Mouse (Mus musculus) CH12F3 (cell line): ENCODE data around the gene H6pd.

ENCODE experiments used
- in situ Hi-C: fragments of 300-500 bp; cut with MboI; formaldehyde crosslinking; loops from 2 replicates; pipeline ENCODE4 v1.14.3; 2020; ENCODE audit warnings: low sequenced_read_pairs

Gene H6pd

DNA sequence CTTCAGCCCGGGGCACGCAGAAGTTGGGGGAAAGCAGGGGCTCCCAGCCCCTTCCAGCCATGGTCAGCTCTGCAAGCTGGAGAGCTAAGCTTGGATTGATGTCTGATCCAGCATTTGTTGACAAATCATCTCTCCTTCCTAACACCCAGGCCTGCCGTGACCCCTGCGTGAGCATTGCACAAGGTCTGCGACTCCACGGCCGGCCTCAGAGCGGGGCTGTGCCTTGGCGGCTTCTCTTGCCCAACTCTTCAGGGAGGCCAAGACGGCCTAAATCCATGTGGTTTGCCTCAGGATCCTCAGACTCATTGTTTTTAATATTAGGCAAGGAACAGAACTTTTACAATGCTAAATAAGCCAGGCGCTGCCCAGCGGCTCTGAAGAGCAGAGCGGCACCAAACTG, 57.6 kb downstream of the H6pd start:
- in situ Hi-C loops: no loop called here

DNA sequence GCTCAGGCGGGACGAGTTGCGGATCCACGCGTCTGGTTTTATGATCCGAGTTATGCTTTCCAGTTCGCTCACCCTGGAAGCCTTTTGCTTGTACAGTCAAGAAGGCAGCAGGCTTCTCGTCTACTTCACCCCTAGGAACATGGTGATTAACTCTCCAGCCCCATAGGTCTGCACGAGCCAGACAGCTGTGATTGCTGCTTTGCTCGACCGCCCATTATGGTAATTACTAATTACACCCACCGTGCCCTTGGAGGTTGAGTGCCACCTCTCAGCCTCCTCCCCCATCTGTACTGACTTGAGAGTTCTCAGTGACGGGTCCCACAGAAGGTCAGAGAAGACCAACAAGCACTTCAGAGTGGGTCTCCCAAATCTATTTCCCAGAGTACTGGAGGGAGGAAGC, 59.1 kb downstream of the H6pd start:
- in situ Hi-C loops: no loop called here

DNA sequence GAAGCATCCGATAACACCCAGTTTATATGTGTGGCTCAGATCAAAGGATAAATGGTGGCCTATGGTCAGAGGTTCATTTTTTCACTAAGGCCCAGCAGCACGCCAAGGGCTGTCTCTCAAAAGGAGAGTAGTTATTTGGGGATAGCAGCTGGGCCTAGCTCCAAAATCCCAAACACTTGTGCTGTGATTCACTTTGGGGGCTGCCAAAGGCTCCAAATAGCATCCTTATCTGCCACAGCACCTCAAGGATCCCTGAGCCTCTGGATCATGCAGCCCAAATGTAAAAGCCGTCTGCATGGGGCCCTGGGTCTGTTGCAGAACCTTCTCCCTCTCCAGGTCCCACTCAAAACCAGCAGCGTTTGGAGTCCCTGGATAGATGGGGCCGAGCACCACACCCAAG, 60.7 kb downstream of the H6pd start:
- in situ Hi-C loops: no loop called here

DNA sequence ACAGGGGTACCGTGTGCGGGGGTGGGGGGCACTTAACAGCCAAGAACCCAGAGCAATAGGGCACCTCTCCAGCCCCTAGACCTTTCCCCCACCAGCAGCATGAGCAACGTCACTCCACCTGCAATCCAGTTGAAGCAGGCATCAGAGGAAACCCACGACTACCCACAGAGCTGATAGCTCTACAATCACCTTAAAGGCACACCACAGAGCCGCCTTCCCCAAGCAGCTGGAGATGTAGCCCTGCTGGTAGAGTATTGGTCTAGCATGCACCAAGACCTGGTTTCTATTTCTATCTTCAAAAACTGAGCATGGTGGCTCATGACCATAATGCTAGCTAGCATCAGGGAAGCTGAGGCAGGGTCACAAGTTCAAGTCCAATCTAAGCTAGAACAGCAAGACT, 61.4 kb downstream of the H6pd start:
- in situ Hi-C loops: no loop called here

DNA sequence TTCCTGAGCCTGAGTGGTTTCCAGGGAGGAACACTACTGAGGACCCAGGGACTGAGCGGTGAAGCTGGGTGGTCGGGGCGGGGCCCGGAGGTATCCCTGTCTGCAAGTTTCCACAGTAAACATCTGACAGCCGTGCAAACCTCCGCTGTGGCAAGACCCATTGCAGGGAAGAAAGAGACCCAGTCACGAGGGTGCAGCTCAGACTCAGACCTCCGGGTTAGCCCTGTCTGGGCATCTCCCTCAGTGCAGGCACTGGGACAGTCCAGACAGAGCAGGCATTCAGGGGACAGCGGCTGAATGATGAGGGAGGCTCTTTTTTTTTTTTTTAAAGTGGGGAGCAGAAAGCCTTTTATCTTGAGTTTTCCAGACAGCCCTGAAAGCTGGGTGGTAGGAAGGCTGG, 63.6 kb downstream of the H6pd start:
- in situ Hi-C loops: no loop called here

DNA sequence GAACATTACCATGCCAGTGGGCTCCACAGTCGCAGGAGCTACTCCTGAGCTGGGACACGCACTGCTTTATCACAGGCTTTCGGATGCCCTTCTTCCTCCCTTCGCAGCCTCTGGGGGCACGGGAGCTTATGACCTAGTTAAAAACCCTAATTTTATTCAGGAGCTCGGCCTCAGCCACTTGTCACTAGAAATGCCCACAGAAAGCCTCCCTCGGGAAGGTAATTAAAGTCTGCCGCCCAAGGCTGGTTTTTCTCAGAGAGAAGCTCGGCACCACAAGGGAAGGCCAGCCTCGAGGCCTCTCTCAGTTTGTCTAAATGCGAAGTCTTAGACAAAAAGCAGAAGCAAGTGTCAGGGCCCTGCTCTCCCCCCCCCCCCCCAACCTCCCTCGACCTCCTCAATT, 64.6 kb downstream of the H6pd start:
- in situ Hi-C loops: no loop called here

DNA sequence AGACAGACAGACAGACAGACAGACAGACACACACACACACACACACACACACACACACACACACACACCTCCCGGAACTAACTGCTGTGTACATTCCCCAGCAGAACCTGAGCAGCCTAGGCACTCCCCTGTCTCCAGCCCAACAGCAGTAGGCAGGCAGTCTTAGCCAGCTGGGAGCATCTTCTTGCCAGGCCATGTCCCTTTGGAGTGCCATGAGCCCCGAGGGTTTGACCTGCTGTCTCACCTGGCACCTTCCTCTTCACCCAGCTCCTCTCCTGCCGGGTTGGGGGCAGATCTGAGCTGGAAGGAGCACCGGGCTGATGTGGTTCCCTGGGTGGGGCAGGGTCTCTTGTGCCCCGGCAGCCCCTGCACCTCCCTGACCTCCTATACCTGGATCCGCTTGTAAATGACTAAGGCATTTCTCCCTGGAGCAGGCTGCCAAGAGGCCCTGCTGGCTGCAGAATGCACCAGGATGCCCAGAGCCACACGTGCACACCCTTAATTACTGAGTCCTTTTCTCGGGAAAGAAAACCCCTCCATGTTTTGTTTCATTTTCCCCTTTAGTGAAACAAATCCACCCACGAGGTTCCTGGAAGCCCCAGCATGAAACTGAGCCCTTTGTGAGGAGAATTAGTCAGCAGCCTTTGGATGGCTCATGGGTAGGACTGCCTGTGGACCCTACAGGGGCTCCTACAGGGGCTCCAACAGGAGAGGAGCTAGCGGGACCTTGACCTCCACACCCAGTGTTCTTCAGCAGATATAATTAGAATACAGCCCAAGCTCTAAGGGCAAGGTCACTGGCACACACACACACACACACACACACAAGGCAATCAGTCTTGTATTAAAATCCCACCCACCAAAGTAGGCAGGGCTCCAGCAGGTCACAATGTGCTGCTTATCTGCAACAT, 65.7 kb downstream of the H6pd start:
- in situ Hi-C loops: no loop called here

DNA sequence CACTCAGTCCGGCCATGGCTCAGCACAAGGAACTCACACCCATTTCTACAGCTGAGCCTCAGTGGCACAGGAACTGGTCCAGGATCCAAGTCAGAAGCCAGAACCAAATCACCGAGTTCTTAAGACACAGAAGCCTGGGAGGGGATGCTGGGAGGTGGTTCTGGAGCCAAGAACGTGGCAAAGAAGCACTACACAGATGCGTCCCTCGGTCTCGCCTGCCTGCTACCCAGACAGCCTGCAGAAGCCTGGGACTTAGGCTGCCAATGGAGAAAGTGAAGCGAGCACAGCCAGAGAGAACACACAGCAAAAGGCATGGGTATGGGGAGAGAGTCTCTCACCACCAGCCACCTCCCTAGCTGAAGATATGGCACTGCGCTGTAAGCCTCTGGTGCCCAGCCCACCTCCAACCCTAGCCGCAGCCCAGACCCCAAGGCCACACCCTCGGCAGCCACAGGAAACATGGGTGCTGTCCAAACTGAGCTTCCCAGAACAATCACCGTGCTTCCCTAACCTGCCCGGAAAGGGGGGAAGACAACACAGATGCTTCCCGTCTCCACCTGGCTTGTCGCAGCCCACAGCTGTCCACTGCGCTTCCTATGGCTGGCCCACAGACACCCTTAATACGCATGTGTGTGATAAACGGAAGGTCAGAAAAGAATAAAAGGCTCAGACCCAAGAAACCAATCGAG, 67.6 kb downstream of the H6pd start:
- in situ Hi-C loops: no loop called here

DNA sequence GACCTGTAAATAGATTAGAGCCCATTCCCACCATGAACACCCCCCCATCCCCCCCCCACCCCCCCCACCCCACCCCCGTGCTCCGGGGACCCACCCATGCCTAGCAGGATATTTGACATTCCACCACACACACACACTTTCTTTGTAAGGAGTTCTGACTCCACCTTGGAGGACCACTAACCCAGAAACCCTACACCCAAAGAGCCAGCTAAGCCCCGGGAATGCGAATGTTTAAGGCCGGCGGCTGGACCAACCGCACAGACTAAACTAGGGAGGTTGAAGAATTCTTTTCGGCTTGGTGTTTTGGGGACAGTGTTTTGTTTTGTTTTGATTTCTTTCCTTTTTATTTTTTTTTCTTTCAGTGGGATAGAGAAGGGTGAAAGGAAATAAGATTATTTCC, 70.1 kb downstream of the H6pd start:
- in situ Hi-C loops: no loop called here

DNA sequence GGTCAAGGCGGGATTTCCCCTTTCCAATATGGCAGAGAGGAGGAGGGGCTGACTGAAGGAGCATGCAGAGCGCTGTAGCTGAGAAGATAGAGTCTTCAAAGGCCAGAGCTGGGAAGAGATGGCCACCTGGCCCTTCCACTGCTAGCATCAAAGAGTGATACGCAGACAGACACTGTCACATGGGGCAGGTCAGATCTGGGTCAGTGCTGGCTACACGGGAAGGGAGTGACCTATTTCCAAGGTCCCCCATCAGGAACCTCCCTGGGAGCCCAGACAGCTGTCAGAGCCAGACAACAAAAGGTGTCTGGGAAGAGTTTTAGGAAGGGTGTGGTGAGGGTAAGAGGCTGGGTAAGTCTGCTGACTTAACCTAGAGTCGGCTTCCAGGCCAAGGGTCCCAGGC, 71.9 kb downstream of the H6pd start:
- in situ Hi-C loops: no loop called here

DNA sequence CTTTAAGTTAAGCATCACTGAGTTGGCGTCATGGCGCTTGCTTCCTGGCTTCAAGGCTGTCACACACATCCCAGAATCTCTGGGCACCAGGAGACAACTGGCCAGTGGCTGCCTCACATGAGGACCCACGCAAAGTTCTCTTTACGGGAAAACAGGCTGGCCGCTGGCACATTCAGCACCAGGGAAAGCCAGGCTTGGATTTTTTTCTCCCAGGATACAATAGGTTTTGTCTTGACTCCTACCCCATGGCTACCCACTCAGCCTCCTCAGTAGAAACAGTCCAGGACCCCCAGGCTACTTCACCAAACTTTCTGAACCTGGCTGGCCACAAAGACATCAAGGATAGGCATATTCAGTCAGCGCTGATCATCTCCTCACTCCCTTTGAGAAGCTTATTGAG, 73.4 kb downstream of the H6pd start:
- in situ Hi-C loops: no loop called here

DNA sequence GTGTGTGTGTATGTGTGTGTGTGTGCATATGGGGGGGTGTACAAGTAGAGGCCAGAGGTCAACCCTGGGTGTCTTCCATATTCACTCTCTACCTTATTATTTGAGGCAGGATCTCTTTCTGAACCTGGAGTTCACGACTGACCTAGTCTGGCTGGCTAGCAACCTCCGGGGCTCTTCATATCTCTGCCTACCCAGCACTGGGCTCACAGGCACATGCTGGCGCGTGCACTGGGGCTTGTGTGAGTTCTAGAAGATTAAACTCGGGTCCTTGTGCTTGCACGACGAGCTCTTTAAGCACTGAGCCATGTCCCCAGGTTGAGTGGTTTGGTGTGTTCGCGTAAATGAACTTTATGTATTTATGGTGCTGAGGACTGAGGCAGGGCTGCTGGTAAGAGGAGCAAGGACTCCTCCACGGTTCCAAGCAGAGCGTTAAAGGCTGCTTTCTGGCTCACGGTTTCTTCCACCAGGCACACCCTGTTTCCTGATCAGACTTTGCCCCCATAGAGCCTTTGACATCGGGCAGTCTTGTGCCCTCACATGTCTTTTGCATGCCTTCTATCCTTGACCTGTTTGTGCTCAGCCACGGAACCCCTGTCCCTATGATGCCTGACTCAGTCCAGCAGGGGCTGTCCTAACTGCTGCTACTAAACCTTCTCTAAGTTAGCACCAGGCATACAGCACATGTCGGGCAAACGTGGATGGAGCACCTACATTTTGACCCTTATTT, 75.1 kb downstream of the H6pd start:
- in situ Hi-C loops: no loop called here

DNA sequence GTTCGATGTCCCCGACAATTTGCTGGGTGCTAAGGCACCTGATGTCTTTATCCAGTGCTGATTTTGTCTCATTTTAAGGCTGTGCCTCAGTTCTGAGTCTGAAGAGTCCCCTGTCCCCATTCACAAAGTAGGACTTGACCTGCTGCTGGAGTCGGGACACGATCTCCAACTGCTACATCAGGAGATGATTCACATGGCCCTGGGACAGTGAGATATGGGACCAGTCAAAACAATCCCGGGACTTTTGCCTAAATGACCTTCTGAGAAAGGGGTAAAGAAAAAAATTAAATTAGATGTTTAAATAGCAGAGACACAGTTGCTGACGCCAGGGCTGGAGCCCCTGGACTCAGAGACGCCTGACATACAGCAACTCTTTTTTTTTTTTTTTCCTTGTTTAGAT, 75.8 kb downstream of the H6pd start:
- in situ Hi-C loops: no loop called here

DNA sequence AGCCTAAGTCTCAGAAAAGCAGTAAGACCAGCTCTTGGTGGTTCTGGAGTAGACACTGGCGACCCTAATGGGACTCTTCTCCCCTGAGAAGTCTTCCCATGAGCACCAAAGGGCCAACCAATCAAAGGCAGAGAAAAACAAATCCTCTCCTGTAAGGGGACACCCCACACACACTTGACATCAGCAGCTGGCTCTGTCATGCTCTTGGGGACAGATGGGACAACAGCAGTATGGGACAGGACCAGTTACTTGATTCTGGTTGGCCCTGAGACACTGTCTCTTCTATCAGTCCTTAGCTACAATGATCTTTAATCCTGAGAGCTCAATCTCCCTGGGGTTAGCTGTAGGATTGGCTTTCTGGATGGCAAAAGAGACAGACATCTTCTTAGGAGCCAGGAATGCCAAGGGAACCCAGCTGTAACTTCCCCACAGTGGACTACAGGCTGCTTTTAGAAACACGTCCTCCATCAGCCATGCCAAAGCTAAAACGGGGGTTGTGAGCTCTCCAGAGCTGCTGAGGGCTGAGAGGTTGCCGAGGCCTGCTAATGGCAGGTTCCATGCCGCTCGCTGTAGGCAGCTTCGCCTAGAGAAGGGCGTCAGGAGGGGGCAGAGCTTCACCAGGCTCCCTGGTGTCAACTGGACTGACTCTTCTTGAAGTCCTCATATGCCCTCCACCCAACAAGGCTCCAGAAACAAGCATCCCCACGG, 76.6 kb downstream of the H6pd start:
- in situ Hi-C loops: no loop called here

DNA sequence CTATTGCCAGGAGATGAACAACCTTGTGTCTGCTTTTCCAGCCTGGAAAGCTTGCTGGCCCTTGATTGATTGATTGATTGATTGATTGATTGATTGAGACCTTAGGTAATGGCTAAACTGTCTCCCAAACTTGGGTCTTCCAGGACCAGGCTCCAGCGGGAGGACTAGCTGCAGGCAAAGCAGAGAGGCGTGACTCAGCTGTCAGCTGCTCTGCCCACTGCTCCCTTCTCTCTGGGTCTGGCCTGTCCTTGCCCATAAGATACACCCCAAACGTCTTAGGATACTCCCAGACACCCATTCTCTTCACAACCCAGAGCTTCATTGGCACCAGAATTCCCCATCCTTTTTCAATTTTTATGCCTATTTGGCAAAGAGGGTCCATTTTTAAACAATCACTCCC, 78.1 kb downstream of the H6pd start:
- in situ Hi-C loops: no loop called here
